Mouse (Mus musculus): ENCODE measurements around the gene Vti1a. TPM values are rescaled to one million over a fixed set of nuclear protein-coding genes. Genes with fewer than 3 reads are reported as not detected.
A peak's percentile ranks its signal among the peaks of the same experiment; 100 is the strongest.

Vti1a gene
- polyA plus RNA-seq, 1 experiment from 2014 or later: 17.9 TPM

- Histone ChIP-seq H3K9me3 (ENCODE audit: low read length) (no peaks in the 10 kb centered on the region), H3K9ac (replicated peaks; ENCODE audit: low read depth) (no peak overlapping the region), H3K4me2 (replicated peaks; ENCODE audit: low read depth, low read length) (no peak overlapping the region), H3K4me1 (ENCODE audit: insufficient read depth, low read depth, low read length) (no peaks in the 10 kb centered on the region), H3K27me3 (replicated peaks; ENCODE audit: insufficient read depth, low read length) (no peaks in the 10 kb centered on the region; the same call in 1 of the 2 replicates), H3K4me3 (ENCODE audit: low read depth, low read length) (no peak overlapping the region), H3K36me3 (ENCODE audit: insufficient read depth, low read length) (no peaks in the 10 kb centered on the region), H3K27ac (ENCODE audit: low read length) (no peak overlapping the region)
- ATAC-seq (no peak), DNase-seq (ENCODE audit: low spot score) (no peak)
- no peak for TF ChIP-seq EP300 (IDR thresholded peaks at IDR 0.05)
- no peak for TF ChIP-seq CTCF (IDR thresholded peaks at IDR 0.05)
- 86% methylated on average over 12 of the region's 12 CpGs for WGBS
Observed at GRCm38 (mm10) chr19:55626952-55627351, 310.9 kb downstream of the Vti1a start.

GRCm38 (mm10) chr19:55635488-55635887 lies 319.4 kb downstream of the Vti1a start:
- H3K9me3 ChIP-seq (ENCODE audit: low read length): no peaks in the 10 kb centered on the region
- H3K4me1 ChIP-seq (ENCODE audit: insufficient read depth, low read depth, low read length): no peaks in the 10 kb centered on the region
- no peaks in the 10 kb centered on the region for H3K27me3 ChIP-seq (replicated peaks; ENCODE audit: insufficient read depth, low read length)
- H3K4me2 ChIP-seq (replicated peaks; ENCODE audit: low read depth, low read length): no peak overlapping the region
- no peak overlapping the region for H3K4me3 ChIP-seq (ENCODE audit: low read depth, low read length)
- TF ChIP-seq CTCF (IDR thresholded peaks at IDR 0.05) (no peak), EP300 (IDR thresholded peaks at IDR 0.05) (no peak)
- no peaks in the 10 kb centered on the region for H3K36me3 ChIP-seq (ENCODE audit: insufficient read depth, low read length)
- no peak overlapping the region for H3K9ac ChIP-seq (replicated peaks; ENCODE audit: low read depth)
- no peak for ATAC-seq
- DNase-seq (ENCODE audit: low spot score): no peak
- WGBS: 67% methylated on average over 15 of the region's 15 CpGs
- H3K27ac ChIP-seq (ENCODE audit: low read length): no peak overlapping the region

- H3K9me3 ChIP-seq (ENCODE audit: low read length): no peaks in the 10 kb centered on the region
- H3K9ac ChIP-seq (replicated peaks; ENCODE audit: low read depth): no peak overlapping the region
- no peaks in the 10 kb centered on the region for H3K27me3 ChIP-seq (replicated peaks; ENCODE audit: insufficient read depth, low read length)
- H3K4me2 ChIP-seq (replicated peaks; ENCODE audit: low read depth, low read length): no peak overlapping the region
- ATAC-seq (no peak), DNase-seq (ENCODE audit: low spot score) (no peak)
- no peak overlapping the region for H3K27ac ChIP-seq (ENCODE audit: low read length)
- WGBS: 70% methylated on average over 6 of the region's 6 CpGs
- no peak for TF ChIP-seq CTCF (IDR thresholded peaks at IDR 0.05)
- no peak for TF ChIP-seq EP300 (IDR thresholded peaks at IDR 0.05)
- H3K4me3 ChIP-seq (ENCODE audit: low read depth, low read length): no peak overlapping the region
- H3K36me3 ChIP-seq (ENCODE audit: insufficient read depth, low read length): no peaks in the 10 kb centered on the region
- no peaks in the 10 kb centered on the region for H3K4me1 ChIP-seq (ENCODE audit: insufficient read depth, low read depth, low read length)
Observed at GRCm38 (mm10) chr19:55640251-55640650, 324.2 kb downstream of the Vti1a start.

GRCm38 (mm10) chr19:55641891-55642290 lies 325.8 kb downstream of the Vti1a start:
- no peaks in the 10 kb centered on the region for H3K9me3 ChIP-seq (ENCODE audit: low read length)
- H3K27ac ChIP-seq (ENCODE audit: low read length): no peak overlapping the region
- WGBS: 85% methylated on average over 2 of the region's 2 CpGs
- H3K9ac ChIP-seq (replicated peaks; ENCODE audit: low read depth): no peak overlapping the region
- H3K4me1 ChIP-seq (ENCODE audit: insufficient read depth, low read depth, low read length): no peaks in the 10 kb centered on the region
- no peak overlapping the region for H3K4me3 ChIP-seq (ENCODE audit: low read depth, low read length)
- no peaks in the 10 kb centered on the region for H3K27me3 ChIP-seq (replicated peaks; ENCODE audit: insufficient read depth, low read length)
- no peak for DNase-seq (ENCODE audit: low spot score)
- TF ChIP-seq EP300 (IDR thresholded peaks at IDR 0.05) (no peak), CTCF (IDR thresholded peaks at IDR 0.05) (no peak)
- no peak for ATAC-seq
- no peaks in the 10 kb centered on the region for H3K36me3 ChIP-seq (ENCODE audit: insufficient read depth, low read length)
- no peak overlapping the region for H3K4me2 ChIP-seq (replicated peaks; ENCODE audit: low read depth, low read length)

- Histone ChIP-seq H3K9me3 (ENCODE audit: low read length) (no peaks in the 10 kb centered on the region), H3K9ac (replicated peaks; ENCODE audit: low read depth) (no peak overlapping the region), H3K27me3 (replicated peaks; ENCODE audit: insufficient read depth, low read length) (no peaks in the 10 kb centered on the region), H3K4me1 (ENCODE audit: insufficient read depth, low read depth, low read length) (no peaks in the 10 kb centered on the region), H3K27ac (ENCODE audit: low read length) (no peak overlapping the region), H3K36me3 (ENCODE audit: insufficient read depth, low read length) (no peaks in the 10 kb centered on the region), H3K4me3 (ENCODE audit: low read depth, low read length) (no peak overlapping the region), H3K4me2 (replicated peaks; ENCODE audit: low read depth, low read length) (no peak overlapping the region)
- TF ChIP-seq CTCF (IDR thresholded peaks at IDR 0.05): no peak
- WGBS: 79% methylated on average over 11 of the region's 11 CpGs
- ATAC-seq: no peak
- DNase-seq (ENCODE audit: low spot score): no peak
Observed at GRCm38 (mm10) chr19:55642361-55642760, 326.3 kb downstream of the Vti1a start.

- H3K27ac ChIP-seq (ENCODE audit: low read length): no peak overlapping the region
- peak; percentile 74 for ATAC-seq
Observed at GRCm38 (mm10) chr19:55643288-55643901, 327.3 kb downstream of the Vti1a start.

More at GRCm38 (mm10) chr19:55643288-55643901, 327.3 kb downstream of the Vti1a start:
- WGBS: 12% methylated on average over 13 of the region's 14 CpGs
- no peaks in the 10 kb centered on the region for H3K4me1 ChIP-seq (ENCODE audit: insufficient read depth, low read depth, low read length)
- no peak for TF ChIP-seq CTCF (IDR thresholded peaks at IDR 0.05)
- TF ChIP-seq EP300 (IDR thresholded peaks at IDR 0.05): no peak
- peak overlapping the region; percentile 50 for H3K4me3 ChIP-seq (ENCODE audit: low read depth, low read length)
- peak overlapping the region; percentile 32 for H3K9ac ChIP-seq (replicated peaks; ENCODE audit: low read depth)
- H3K9me3 ChIP-seq (ENCODE audit: low read length): no peaks in the 10 kb centered on the region
- H3K27me3 ChIP-seq (replicated peaks; ENCODE audit: insufficient read depth, low read length): no peaks in the 10 kb centered on the region
- DNase-seq (ENCODE audit: low spot score): peak; percentile 74
- peak overlapping the region; percentile 66 for H3K4me2 ChIP-seq (replicated peaks; ENCODE audit: low read depth, low read length)
- no peaks in the 10 kb centered on the region for H3K36me3 ChIP-seq (ENCODE audit: insufficient read depth, low read length)

All from lung, postnatal 0 days (tissue).